Mouse (Mus musculus) intestine, postnatal 0 days (tissue): ENCODE results near the gene Gm42420. TPM values are rescaled to one million over a fixed set of nuclear protein-coding genes. Genes with fewer than 3 reads are reported as not detected.

Experiments used
- ATAC-seq: fragments of 200-750 bp; cut with Nextera tagmentation; 2 replicates; pipeline ENCODE4 v1.8.0; 2017; ENCODE audit warnings: mild to moderate bottlenecking, moderate TSS enrichment, moderate library complexity
- H3K27ac ChIP-seq: fragments of 300-500 bp; sonication (generic); 2 replicates; pipeline ENCODE4 v1.5.1; 2014; ENCODE audit warnings: mild to moderate bottlenecking, low read depth, low read length, moderate library complexity
- H3K27me3 ChIP-seq: fragments of 300-500 bp; sonication (generic); replicated peaks from 2 replicates; pipeline ENCODE4 v1.6.1; 2014; ENCODE audit warnings: low read length, mixed read lengths; ENCODE audit not compliant: control insufficient read depth, insufficient read depth
- H3K36me3 ChIP-seq: fragments of 300-500 bp; sonication (generic); 2 replicates; pipeline ENCODE4 v1.6.1; 2014; ENCODE audit warnings: mild to moderate bottlenecking, moderate library complexity; ENCODE audit not compliant: control insufficient read depth, insufficient read depth
- H3K4me1 ChIP-seq: fragments of 300-500 bp; sonication (generic); replicated peaks from 2 replicates; pipeline ENCODE4 v1.6.1; 2014; ENCODE audit warnings: antibody characterized with exemption, low read length, mixed read lengths; ENCODE audit not compliant: control insufficient read depth, insufficient read depth
- H3K4me2 ChIP-seq: fragments of 300-500 bp; sonication (generic); replicated peaks from 2 replicates; pipeline ENCODE4 v1.6.1; 2014; ENCODE audit warnings: low read depth, mild to moderate bottlenecking, moderate library complexity
- H3K4me3 ChIP-seq: fragments of 300-500 bp; sonication (generic); 2 replicates; pipeline ENCODE4 v1.5.1; 2014; ENCODE audit warnings: low read depth, low read length
- H3K9ac ChIP-seq: fragments of 300-500 bp; sonication (generic); 2 replicates; pipeline ENCODE4 v1.6.1; 2014; ENCODE audit warnings: mild to moderate bottlenecking, low read depth, low read length
- H3K9me3 ChIP-seq: fragments of 300-500 bp; sonication (generic); 2 replicates; pipeline ENCODE4 v1.6.1; 2016; ENCODE audit warnings: mixed run types; ENCODE audit not compliant: control insufficient read depth
- CTCF ChIP-seq: sonication (generic); IDR thresholded peaks from 2 replicates; pipeline ENCODE4 v1.5.1; 2016; ENCODE audit warnings: low read depth, mild to moderate bottlenecking, control low read depth, antibody characterized with exemption, moderate library complexity
- WGBS: fragments of 180-500 bp; shearing (Covaris S2); extraction: QIAGEN DNeasy Blood & Tissue Kit; methylation state at CpG from one replicate; pipeline ENCODE4 v1.1.7; 2014; 5-methylcytosine and 5-hydroxymethylcytosine counted together
- polyA plus RNA-seq: library from polyadenylated mRNA; unstranded; fragments of >200 nt; fragmentation: Nextera tagmentation; extraction: Ambion mirVana; gene quantifications from 2 replicates; pipeline ENCODE4 v1.2.1, GENCODE M21; 2015

The Gm42420 gene
- polyA plus RNA-seq = 0.60 and 2.0 TPM in 2 replicates

DNA sequence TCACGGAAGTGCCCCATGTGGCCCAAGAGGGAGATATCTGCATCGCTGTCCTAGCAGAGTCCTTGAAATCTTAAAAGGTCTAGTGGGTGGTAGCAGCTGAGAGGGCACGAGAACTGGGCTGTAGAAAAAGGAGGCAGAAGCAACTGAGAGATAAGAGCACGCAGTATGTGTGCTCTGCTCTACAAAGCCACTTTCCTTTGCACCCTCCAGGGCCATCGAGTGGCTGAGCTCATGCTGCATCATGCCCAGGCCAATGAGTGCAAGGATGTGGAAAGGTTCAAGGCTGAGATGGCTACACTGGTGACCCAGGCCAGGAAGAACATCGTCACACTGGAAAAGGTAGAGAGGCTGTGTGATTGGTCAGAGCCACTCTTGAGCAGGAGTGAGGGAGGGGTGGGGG lies at the start of gene Gm42420:
Gene Gm42420, plus strand, starts transcription at position 237 of the 400 bp plus-strand sequence.
- WGBS = 92% methylated on average over 6 of the region's 6 CpGs

DNA sequence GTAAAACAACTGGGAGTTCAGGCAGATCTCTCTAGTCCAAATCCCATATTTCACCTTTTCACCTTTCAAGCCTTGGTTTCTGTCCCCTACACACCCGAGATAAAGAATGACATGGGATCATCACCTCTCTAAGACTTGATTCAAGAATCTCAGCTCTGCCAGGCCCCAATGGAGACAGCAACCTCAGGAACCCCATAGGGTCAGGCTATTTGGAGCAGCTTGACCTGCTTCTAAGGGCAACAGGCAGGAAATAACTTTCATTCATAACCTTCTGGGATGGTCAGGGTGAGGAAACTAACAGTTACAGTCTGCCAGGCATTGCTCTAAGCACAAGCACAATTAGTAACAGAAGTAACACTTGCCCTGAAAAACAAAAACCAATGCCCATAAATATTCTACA lies 48.9 kb upstream of the Gm42420 start:
- H3K27me3 ChIP-seq = no peaks in the 10 kb centered on the region
- H3K4me3 ChIP-seq = no peak overlapping the region
- H3K4me1 ChIP-seq = no peaks in the 10 kb centered on the region; the same call in 1 of the 2 replicates
- no peak overlapping the region for H3K9ac ChIP-seq
- no peak overlapping the region for H3K27ac ChIP-seq
- ATAC-seq = no peak
- H3K4me2 ChIP-seq = no peak overlapping the region
- H3K36me3 ChIP-seq = no peaks in the 10 kb centered on the region
- 50% methylated on average over 1 of the region's 1 CpGs for WGBS
- H3K9me3 ChIP-seq = no peaks in the 10 kb centered on the region
- TF ChIP-seq CTCF = no peak

More for the DNA sequence above, at the start of gene Gm42420:
- ATAC-seq = no peak
- H3K9ac ChIP-seq = no peak within 1 kb of the TSS
- no peaks in the 10 kb centered on the region for H3K9me3 ChIP-seq
- no peaks in the 10 kb centered on the region for H3K4me1 ChIP-seq
- no peak within 1 kb of the TSS for H3K27ac ChIP-seq
- no peak for TF ChIP-seq CTCF
- H3K27me3 ChIP-seq = no peaks in the 10 kb centered on the region
- no peak within 1 kb of the TSS for H3K4me3 ChIP-seq
- peaks cover 52% of the 10 kb centered on the region for H3K36me3 ChIP-seq
- no peak within 1 kb of the TSS for H3K4me2 ChIP-seq

DNA sequence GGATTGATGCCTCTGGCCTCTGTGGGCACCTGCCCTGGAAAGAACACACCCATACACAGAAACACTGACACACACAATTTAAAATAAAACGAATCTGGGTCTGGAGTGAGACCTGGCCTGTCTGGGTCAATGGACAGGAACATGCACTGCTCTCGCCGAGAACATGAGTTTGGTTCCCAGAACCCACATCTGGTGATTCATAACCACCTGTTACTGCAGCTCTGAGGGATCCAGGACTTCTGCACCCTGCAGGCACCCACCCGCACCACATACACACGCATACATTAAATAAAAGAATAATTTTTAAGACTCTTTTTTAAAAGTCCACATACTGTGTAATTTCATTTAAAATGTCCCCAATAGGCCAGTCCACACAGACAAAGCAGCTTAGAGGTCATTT lies 48.3 kb upstream of the Gm42420 start:
- Histone ChIP-seq H3K27me3 (no peaks in the 10 kb centered on the region), H3K4me3 (no peak overlapping the region), H3K36me3 (no peaks in the 10 kb centered on the region), H3K4me1 (no peaks in the 10 kb centered on the region; the same call in 1 of the 2 replicates), H3K27ac (no peak overlapping the region), H3K9ac (no peak overlapping the region), H3K4me2 (no peak overlapping the region), H3K9me3 (no peaks in the 10 kb centered on the region)
- no peak for ATAC-seq
- no peak for TF ChIP-seq CTCF
- WGBS = 93% methylated on average over 5 of the region's 5 CpGs

DNA sequence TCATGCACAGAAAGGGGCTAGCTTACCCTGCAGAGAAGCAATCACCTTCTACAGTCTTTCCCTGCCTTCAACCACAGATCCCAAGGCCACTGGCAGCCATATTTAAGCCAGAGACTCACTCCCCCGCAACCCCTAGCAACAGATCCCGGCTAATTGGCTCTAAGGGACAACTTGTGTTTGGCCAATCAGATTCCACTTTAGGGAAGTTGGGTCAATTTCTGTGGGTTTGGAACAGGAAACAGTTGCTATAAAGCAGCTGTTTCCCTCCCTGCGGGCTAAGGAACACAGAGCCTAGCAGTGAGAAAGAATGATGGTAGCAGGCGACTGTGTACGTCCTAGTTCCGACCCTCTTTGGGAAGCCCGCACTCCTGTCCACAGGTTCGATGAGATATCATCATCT lies 47.3 kb upstream of the Gm42420 start:
- WGBS = 57% methylated on average over 8 of the region's 8 CpGs
- H3K27ac ChIP-seq = no peak overlapping the region

DNA sequence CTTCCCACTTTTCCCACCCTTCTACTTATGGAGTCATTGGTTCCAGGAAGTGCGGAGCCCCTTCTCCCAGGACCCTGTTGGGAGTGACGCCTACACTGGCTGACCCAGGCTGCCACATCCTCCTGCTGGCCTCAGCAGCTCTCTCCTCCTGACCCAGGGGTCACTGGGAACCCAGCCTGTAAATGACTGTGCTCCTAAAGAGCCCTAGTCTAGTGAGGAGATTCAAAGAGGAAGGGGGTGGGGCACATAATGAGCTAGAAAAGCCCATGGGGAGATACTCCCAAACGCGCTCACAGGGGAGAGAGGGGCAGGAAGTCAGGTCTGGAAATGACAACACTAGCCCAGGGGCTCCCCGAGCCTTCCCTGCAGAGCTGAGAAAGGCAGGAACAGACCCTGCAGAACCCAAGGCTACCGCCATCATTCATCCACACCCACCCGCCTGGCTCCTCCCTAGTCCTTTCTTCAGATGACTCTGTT lies 45.8 kb upstream of the Gm42420 start:
- Histone ChIP-seq H3K27ac (no peak overlapping the region; the same call in 1 of the 2 replicates), H3K9me3 (no peaks in the 10 kb centered on the region), H3K4me2 (peak overlapping the region; percentile 17; the same call in 1 of the 2 replicates), H3K4me3 (no peak overlapping the region), H3K9ac (no peak overlapping the region), H3K4me1 (no peaks in the 10 kb centered on the region; the same call in 1 of the 2 replicates), H3K27me3 (no peaks in the 10 kb centered on the region), H3K36me3 (no peaks in the 10 kb centered on the region)
- TF ChIP-seq CTCF = no peak
- no peak for ATAC-seq
- 34% methylated on average over 7 of the region's 7 CpGs for WGBS

More for the DNA sequence above, 47.3 kb upstream of the Gm42420 start:
- no peak overlapping the region for H3K4me3 ChIP-seq
- no peaks in the 10 kb centered on the region for H3K27me3 ChIP-seq
- no peak overlapping the region for H3K4me2 ChIP-seq
- no peak for ATAC-seq
- no peak overlapping the region for H3K9ac ChIP-seq
- H3K9me3 ChIP-seq = no peaks in the 10 kb centered on the region
- no peaks in the 10 kb centered on the region for H3K36me3 ChIP-seq
- TF ChIP-seq CTCF = no peak
- no peaks in the 10 kb centered on the region; the same call in 1 of the 2 replicates for H3K4me1 ChIP-seq

DNA sequence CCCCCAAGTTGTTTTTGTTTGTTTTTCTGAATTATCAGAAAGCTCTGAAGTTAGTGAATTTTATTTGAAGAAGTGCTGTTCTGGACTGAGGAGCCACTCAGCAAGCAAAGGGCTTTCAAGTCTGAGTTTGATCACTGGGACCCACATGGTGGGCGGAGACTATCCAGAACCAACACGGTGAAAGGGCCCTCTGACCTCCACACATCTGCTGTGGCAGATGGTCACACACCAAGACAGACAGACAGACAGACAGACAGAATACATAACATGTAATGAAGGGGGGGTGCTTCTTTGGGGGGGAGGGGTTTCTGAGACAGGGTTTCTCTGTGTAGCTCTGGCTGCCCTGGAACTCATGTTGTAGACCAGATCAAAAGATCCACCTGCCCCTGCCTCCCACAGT lies 45.0 kb upstream of the Gm42420 start:
- H3K9ac ChIP-seq = no peak overlapping the region
- no peaks in the 10 kb centered on the region for H3K36me3 ChIP-seq
- no peak overlapping the region for H3K27ac ChIP-seq
- no peak for ATAC-seq
- H3K9me3 ChIP-seq = no peaks in the 10 kb centered on the region
- 54% methylated on average over 2 of the region's 2 CpGs for WGBS
- H3K4me3 ChIP-seq = no peak overlapping the region
- no peak overlapping the region for H3K4me2 ChIP-seq
- H3K27me3 ChIP-seq = no peaks in the 10 kb centered on the region
- no peak for TF ChIP-seq CTCF
- H3K4me1 ChIP-seq = no peaks in the 10 kb centered on the region; the same call in 1 of the 2 replicates
